Mouse (Mus musculus): Measurements from ENCODE around the gene Psmc1. TPM values are rescaled to one million over a fixed set of nuclear protein-coding genes. Genes with fewer than 3 reads are reported as not detected.

Gene Psmc1
- polyA plus RNA-seq, 1 experiment from 2014 or later = 320 TPM

GRCm38 (mm10) chr12:100166939-100167338, 57.0 kb downstream of the Psmc1 start:
- Histone ChIP-seq H3K4me1 (ENCODE audit: insufficient read depth, low read length) (no peaks in the 10 kb centered on the region), H3K4me2 (replicated peaks; ENCODE audit: low read depth, low read length) (no peak overlapping the region), H3K9ac (replicated peaks; ENCODE audit: low read length) (no peak overlapping the region), H3K36me3 (ENCODE audit: insufficient read depth, low read length) (no peaks in the 10 kb centered on the region), H3K27ac (ENCODE audit: low read length) (no peak overlapping the region), H3K4me3 (ENCODE audit: low read length) (no peak overlapping the region), H3K9me3 (ENCODE audit: low read length) (no peaks in the 10 kb centered on the region), H3K27me3 (ENCODE audit: insufficient read depth, low read length) (no peaks in the 10 kb centered on the region)
- ATAC-seq (ENCODE audit: low FRiP score, low TSS enrichment) = no peak
- WGBS = 80% methylated on average over 8 of the region's 8 CpGs

- ATAC-seq (ENCODE audit: low FRiP score, low TSS enrichment) = no peak
- H3K4me3 ChIP-seq (ENCODE audit: low read length) = no peak overlapping the region
Measured at GRCm38 (mm10) chr12:100167502-100167901, 57.5 kb downstream of the Psmc1 start.

GRCm38 (mm10) chr12:100167931-100168871, 58.2 kb downstream of the Psmc1 start:
- WGBS = 10% methylated on average over 27 of the region's 28 CpGs
- ATAC-seq (ENCODE audit: low FRiP score, low TSS enrichment) = peak; percentile 90
- Histone ChIP-seq H3K36me3 (ENCODE audit: insufficient read depth, low read length) (no peaks in the 10 kb centered on the region), H3K27ac (ENCODE audit: low read length) (peak overlapping the region; percentile 88), H3K4me2 (replicated peaks; ENCODE audit: low read depth, low read length) (peak overlapping the region; percentile 56), H3K9me3 (ENCODE audit: low read length) (no peaks in the 10 kb centered on the region), H3K9ac (replicated peaks; ENCODE audit: low read length) (peak overlapping the region; percentile 63), H3K27me3 (ENCODE audit: insufficient read depth, low read length) (no peaks in the 10 kb centered on the region), H3K4me3 (ENCODE audit: low read length) (peak overlapping the region; percentile 31), H3K4me1 (ENCODE audit: insufficient read depth, low read length) (no peaks in the 10 kb centered on the region)

More at GRCm38 (mm10) chr12:100167502-100167901, 57.5 kb downstream of the Psmc1 start:
- Histone ChIP-seq H3K27ac (ENCODE audit: low read length) (peak overlapping the region; percentile 9; the same call in 1 of the 2 replicates), H3K9me3 (ENCODE audit: low read length) (no peaks in the 10 kb centered on the region), H3K9ac (replicated peaks; ENCODE audit: low read length) (no peak overlapping the region), H3K4me2 (replicated peaks; ENCODE audit: low read depth, low read length) (peak overlapping the region; percentile 56), H3K36me3 (ENCODE audit: insufficient read depth, low read length) (no peaks in the 10 kb centered on the region), H3K4me1 (ENCODE audit: insufficient read depth, low read length) (no peaks in the 10 kb centered on the region), H3K27me3 (ENCODE audit: insufficient read depth, low read length) (no peaks in the 10 kb centered on the region)
- WGBS = 95% methylated on average over 1 of the region's 1 CpGs

- WGBS = 69% methylated on average over 7 of the region's 7 CpGs
- ATAC-seq (ENCODE audit: low FRiP score, low TSS enrichment) = no peak
- no peaks in the 10 kb centered on the region for H3K4me1 ChIP-seq (ENCODE audit: insufficient read depth, low read length)
- no peak overlapping the region for H3K4me2 ChIP-seq (replicated peaks; ENCODE audit: low read depth, low read length)
- no peak overlapping the region for H3K9ac ChIP-seq (replicated peaks; ENCODE audit: low read length)
- no peaks in the 10 kb centered on the region for H3K36me3 ChIP-seq (ENCODE audit: insufficient read depth, low read length)
- H3K4me3 ChIP-seq (ENCODE audit: low read length) = no peak overlapping the region
- no peaks in the 10 kb centered on the region for H3K27me3 ChIP-seq (ENCODE audit: insufficient read depth, low read length)
- no peaks in the 10 kb centered on the region for H3K9me3 ChIP-seq (ENCODE audit: low read length)
- no peak overlapping the region for H3K27ac ChIP-seq (ENCODE audit: low read length)
Measured at GRCm38 (mm10) chr12:100172481-100172880, 62.5 kb downstream of the Psmc1 start.

Other genes starting within 250 kb of the Psmc1 start
- 12.5 TPM in 2 replicates for gene Efcab11, start 225.7 kb upstream of the Psmc1 start, polyA plus RNA-seq (2015; fragmentation: Nextera tagmentation; extraction: Ambion mirVana)
- 61.7 and 66.4 TPM in 2 replicates for gene Tdp1, start 225.6 kb upstream of the Psmc1 start, polyA plus RNA-seq (2015; fragmentation: Nextera tagmentation; extraction: Ambion mirVana)
- 0.21 and 0.23 TPM in 2 replicates for gene Kcnk13, start 145.7 kb upstream of the Psmc1 start, polyA plus RNA-seq (2015; fragmentation: Nextera tagmentation; extraction: Ambion mirVana)
- gene Nrde2, start 49.5 kb downstream of the Psmc1 start, polyA plus RNA-seq (2015; fragmentation: Nextera tagmentation; extraction: Ambion mirVana) = 18.2 and 19.1 TPM in 2 replicates
- 1,160 and 1,207 TPM in 2 replicates for gene Calm1, start 89.3 kb downstream of the Psmc1 start, polyA plus RNA-seq (2015; fragmentation: Nextera tagmentation; extraction: Ambion mirVana)

Data from kidney, embryonic 16.5 days (tissue).